Mouse (Mus musculus) myocyte (in vitro differentiated cells): Measurements from ENCODE around the gene Ibsp.

Experiments used
- CEBPB ChIP-seq: IDR thresholded peaks from 2 replicates; pipeline ENCODE4 v1.6.1; 2011; ENCODE audit warnings: mild to moderate bottlenecking, moderate library complexity; ENCODE audit not compliant: poor library complexity, insufficient read depth, severe bottlenecking
- MAX ChIP-seq: IDR thresholded peaks from one replicate; pipeline ENCODE4 v1.6.1; 2011; ENCODE audit warnings: low read depth, mild to moderate bottlenecking, control low read depth
- MYOD1 ChIP-seq, 3 experiments: IDR thresholded peaks; one replicate each; pipeline ENCODE4 v1.6.1; 2011; ENCODE audit warnings: control low read depth in 2 of 3, low read depth in 2 of 3, mild to moderate bottlenecking in 2 of 3, moderate library complexity in 1 of 3; ENCODE audit not compliant: insufficient read length in 2 of 3, control insufficient read depth in 1 of 3
- MYOG ChIP-seq, 3 experiments: IDR thresholded peaks; one replicate each; pipeline ENCODE4 v1.6.1; 2011; ENCODE audit warnings: control low read depth in 2 of 3, low read depth in 2 of 3, mild to moderate bottlenecking in 2 of 3; ENCODE audit not compliant: insufficient read length in 2 of 3, control insufficient read depth in 1 of 3, insufficient read depth in 1 of 3
- POLR2A ChIP-seq: IDR thresholded peaks from one replicate; pipeline ENCODE4 v1.6.1; 2011; ENCODE audit warnings: low read depth, mild to moderate bottlenecking, control low read depth, moderate library complexity; ENCODE audit not compliant: insufficient read length
- POLR2AphosphoS2 ChIP-seq: IDR thresholded peaks from one replicate; pipeline ENCODE4 v1.6.1; 2011; ENCODE audit warnings: low read depth, control low read depth; ENCODE audit not compliant: insufficient read length
- REST ChIP-seq: IDR thresholded peaks from one replicate; pipeline ENCODE4 v1.6.1; 2011; ENCODE audit warnings: mild to moderate bottlenecking, control low read depth, moderate library complexity; ENCODE audit not compliant: insufficient read depth, insufficient read length
- TCF12 ChIP-seq: IDR thresholded peaks from one replicate; pipeline ENCODE4 v1.6.1; 2011; ENCODE audit warnings: mild to moderate bottlenecking, control low read depth; ENCODE audit not compliant: poor library complexity, insufficient read depth, severe bottlenecking
- TCF3 ChIP-seq: IDR thresholded peaks from one replicate; pipeline ENCODE4 v1.6.1; 2011; ENCODE audit warnings: low read depth, control low read depth; ENCODE audit not compliant: insufficient read length
- USF1 ChIP-seq: IDR thresholded peaks from one replicate; pipeline ENCODE4 v1.6.1; 2011; ENCODE audit warnings: low read depth, mild to moderate bottlenecking, control low read depth, moderate library complexity

GRCm38 (mm10) chr5:104327389-104327788 lies 28.4 kb downstream of the Ibsp start:
- TF ChIP-seq POLR2A (no peak), POLR2AphosphoS2 (no peak), MYOD1 (IDR thresholded peaks at IDR 0.05; ENCODE audit: control insufficient read depth in 1 of 3, insufficient read length in 2 of 3, low read depth in 2 of 3) (no peak), MYOG (IDR thresholded peaks at IDR 0.05; ENCODE audit: control insufficient read depth in 1 of 3, insufficient read depth in 1 of 3, insufficient read length in 2 of 3, low read depth in 2 of 3) (no peak), MAX (no peak), TCF12 (no peak), USF1 (no peak), TCF3 (no peak), REST (no peak), CEBPB (no peak)
